32 mouse cellular contexts compared by ENCODE assay signal in genomic region chr17:37039127-37039894, GRCm38 (mm10). TPM values are rescaled to one million over a fixed set of nuclear protein-coding genes. Genes with fewer than 3 reads are reported as not detected.
DNase-seq lines count a peak whose midpoint lies in the region; ATAC-seq lines count a peak whose summit lies in the region.
"Had no signal": no experiment of that assay in that cellular context is flagged by ENCODE, and none has a peak within 500 bp of the region (broad histone marks: within the 10 kb centered on the region; RNA-seq: fewer than 3 reads in every experiment).

No protein-coding gene starts in this region.

- no peaks in the 10 kb centered on the region for H3K9me3 ChIP-seq in embryonic facial prominence, embryonic 14.5 days (ENCODE audit: control insufficient read depth, low read length)
- H3K9me3 ChIP-seq: embryonic facial prominence, embryonic 12.5 days; forebrain, embryonic 10.5 days; forebrain, embryonic 13.5 days; G1E; heart, embryonic 12.5 days; heart, embryonic 15.5 days; hindbrain, embryonic 10.5 days; hindbrain, embryonic 13.5 days had no signal

- no peak overlapping the region for H3K9ac ChIP-seq in embryonic facial prominence, embryonic 14.5 days (ENCODE audit: low read depth, low read length)
- H3K9ac ChIP-seq: embryonic facial prominence, embryonic 12.5 days; forebrain, embryonic 13.5 days; heart, embryonic 12.5 days; heart, embryonic 15.5 days; hindbrain, embryonic 13.5 days had no signal

- DNase-seq in frontal cortex, postnatal 25 days (ENCODE audit: low spot score in 2 of 2) = no peak
- peak; percentile 19 for DNase-seq in 416B (ENCODE audit: low read depth)
- peak; percentile 37 for DNase-seq in NIH3T3 (ENCODE audit: low read depth)
- DNase-seq in embryonic facial prominence, embryonic 14.5 days (ENCODE audit: low spot score) = peak; percentile 32
- no peak for DNase-seq in urinary bladder, postnatal 4 days (ENCODE audit: low spot score in 2 of 2)
- DNase-seq: adrenal gland, postnatal 10 days; adrenal gland, postnatal 36 days; cerebellum, adult 11 months; cerebellum, adult 2 months; cerebellum, adult 9-11 months; cerebellum, postnatal 25 days; gastrocnemius, postnatal 25 days; heart, adult 18-20 months; heart, postnatal 10 days; heart, postnatal 36 days; kidney, adult 18-20 months had no signal

- no peak overlapping the region for H3K4me2 ChIP-seq in embryonic facial prominence, embryonic 14.5 days (ENCODE audit: low read depth, low read length)
- H3K4me2 ChIP-seq: embryonic facial prominence, embryonic 12.5 days; forebrain, embryonic 13.5 days; heart, embryonic 12.5 days; heart, embryonic 15.5 days; hindbrain, embryonic 13.5 days had no signal

- H3K4me3 ChIP-seq in embryonic facial prominence, embryonic 14.5 days (ENCODE audit: low read depth, low read length) = no peak overlapping the region
- H3K4me3 ChIP-seq: embryonic facial prominence, embryonic 12.5 days; forebrain, embryonic 10.5 days; forebrain, embryonic 13.5 days; heart, embryonic 12.5 days; heart, embryonic 15.5 days; hindbrain, embryonic 10.5 days; hindbrain, embryonic 13.5 days had no signal

- H3K4me1 ChIP-seq in embryonic facial prominence, embryonic 14.5 days (ENCODE audit: control insufficient read depth, insufficient read depth, low read length) = no peaks in the 10 kb centered on the region
- H3K4me1 ChIP-seq: embryonic facial prominence, embryonic 12.5 days; forebrain, embryonic 10.5 days; forebrain, embryonic 13.5 days; heart, embryonic 12.5 days; heart, embryonic 15.5 days; hindbrain, embryonic 10.5 days; hindbrain, embryonic 13.5 days had no signal

- no peak overlapping the region for H3K27ac ChIP-seq in embryonic facial prominence, embryonic 14.5 days (replicated peaks; ENCODE audit: low read depth, low read length)
- H3K27ac ChIP-seq: embryonic facial prominence, embryonic 12.5 days; forebrain, embryonic 10.5 days; forebrain, embryonic 13.5 days; heart, embryonic 15.5 days; hindbrain, embryonic 10.5 days; hindbrain, embryonic 13.5 days had no signal

- peak; percentile 72 for ATAC-seq in frontal cortex, adult (ENCODE audit: low TSS enrichment)
- ATAC-seq in embryonic facial prominence, embryonic 14.5 days (ENCODE audit: low read depth) = 0 out of 2 replicates have a peak, but pooled peaks have one; percentile 44
- ATAC-seq in inflammation-experienced regulatory T-cells, adult 6 months = no peak
- ATAC-seq: forebrain, embryonic 13.5 days; forebrain, embryonic 16.5 days; hindbrain, embryonic 16.5 days; intestine, embryonic 16.5 days had no signal

- H3K36me3 ChIP-seq in embryonic facial prominence, embryonic 14.5 days (ENCODE audit: control insufficient read depth, insufficient read depth, low read length) = no peaks in the 10 kb centered on the region
- H3K36me3 ChIP-seq: embryonic facial prominence, embryonic 12.5 days; forebrain, embryonic 10.5 days; G1E; heart, embryonic 12.5 days; heart, embryonic 15.5 days; hindbrain, embryonic 10.5 days; hindbrain, embryonic 13.5 days had no signal

- no peaks in the 10 kb centered on the region for H3K27me3 ChIP-seq in embryonic facial prominence, embryonic 14.5 days (replicated peaks; ENCODE audit: control insufficient read depth, insufficient read depth, low read length)
- H3K27me3 ChIP-seq: embryonic facial prominence, embryonic 12.5 days; forebrain, embryonic 13.5 days; heart, embryonic 12.5 days; heart, embryonic 15.5 days; hindbrain, embryonic 13.5 days had no signal

- 61% methylated on average over 2 of the region's 2 CpGs for WGBS in embryonic facial prominence, embryonic 14.5 days

RNA-seq across cellular contexts. Expression of gene Gabbr1, which starts 6.5 kb away (rescaled TPM):
- 8.4 and 10.2 TPM in 2 replicates for polyA plus RNA-seq in embryonic facial prominence, embryonic 14.5 days (2014; fragmentation: Nextera tagmentation; extraction: Ambion mirVana)
- polyA plus RNA-seq in inflammation-experienced regulatory T-cells, adult 6 months (2017; shearing (Covaris generic)) = 1 to 10 TPM; 4.1 to 8.0 (median 7.4) TPM

RNA-seq across cellular contexts. Expression of gene Mog, which starts 16.1 kb away (rescaled TPM):
- 0.12 and 0.22 TPM in 2 replicates for polyA plus RNA-seq in embryonic facial prominence, embryonic 14.5 days (2014; fragmentation: Nextera tagmentation; extraction: Ambion mirVana)
- polyA plus RNA-seq in inflammation-experienced regulatory T-cells, adult 6 months (2017; shearing (Covaris generic)) = not detected
- polyA plus RNA-seq: G1E; gonadal fat pad, adult 2 months; heart, embryonic 12.5 days; heart, embryonic 15.5 days; intestine, embryonic 16.5 days had no signal

RNA-seq across cellular contexts. Expression of gene Zfp57, which starts 38.3 kb away (rescaled TPM):
- polyA plus RNA-seq in embryonic facial prominence, embryonic 14.5 days (2014; fragmentation: Nextera tagmentation; extraction: Ambion mirVana) = 45.5 and 64.8 TPM in 2 replicates
- not detected for polyA plus RNA-seq in inflammation-experienced regulatory T-cells, adult 6 months (2017; shearing (Covaris generic))
- polyA plus RNA-seq: G1E had no signal

RNA-seq across cellular contexts. Expression of gene Olfr90, which starts 49.0 kb away (rescaled TPM):
- polyA plus RNA-seq in embryonic facial prominence, embryonic 14.5 days (2014; fragmentation: Nextera tagmentation; extraction: Ambion mirVana) = 0.12 TPM in 1 of 2 replicates, not detected in the other
- polyA plus RNA-seq in inflammation-experienced regulatory T-cells, adult 6 months (2017; shearing (Covaris generic)) = under 1 TPM in 2 of 3 experiments, not detected in 1; 0.16 to 0.20 TPM
- polyA plus RNA-seq: cerebellum, adult 2 months; cortical plate, adult 2 months; embryonic facial prominence, embryonic 12.5 days; forebrain, embryonic 10.5 days; forebrain, embryonic 16.5 days; frontal cortex, adult 2 months; G1E; gonadal fat pad, adult 2 months; heart, embryonic 12.5 days; heart, embryonic 15.5 days; hindbrain, embryonic 13.5 days; intestine, embryonic 16.5 days had no signal

RNA-seq across cellular contexts. Expression of gene H2-M5, which starts 50.0 kb away (rescaled TPM):
- polyA plus RNA-seq in embryonic facial prominence, embryonic 14.5 days (2014; fragmentation: Nextera tagmentation; extraction: Ambion mirVana) = 0.21 and 0.22 TPM in 2 replicates
- polyA plus RNA-seq in inflammation-experienced regulatory T-cells, adult 6 months (2017; shearing (Covaris generic)) = under 1 TPM in 2 of 3 experiments, not detected in 1; 0.16 to 0.39 TPM
- polyA plus RNA-seq: G1E had no signal

Comparison
In these comparisons a context has a peak if more than half of its experiments do, and no peak if none do; other contexts are left out.
1. DNase-seq: peak in 416B (single experiment), NIH3T3 (single experiment) and embryonic facial prominence, embryonic 14.5 days (single experiment); none in frontal cortex, postnatal 25 days (0 of 2) and urinary bladder, postnatal 4 days (0 of 2).
2. RNA of gene Zfp57, which starts 38.3 kb away (polyA plus RNA-seq): 45.5 to 64.8 TPM in embryonic facial prominence, embryonic 14.5 days; not detected in inflammation-experienced regulatory T-cells, adult 6 months; every median in the first group is over 10 times any median in the second.